Mouse (Mus musculus) liver, embryonic 14.5 days (tissue): ENCODE measurements at regions not wholly inside any gene's neighbourhood (a gene's known extent, or its start where the extent isn't known, plus 50 kb on each side); places are given as distances from the start of the nearest gene placed in this dataset.

ENCODE experiments used
- CTCF ChIP-seq: IDR thresholded peaks from 2 replicates; pipeline ENCODE4 v1.5.1; 2016; ENCODE audit warnings: antibody characterized with exemption, low read depth, control low read depth
- EP300 ChIP-seq: IDR thresholded peaks from 2 replicates; pipeline ENCODE4 v1.6.1; 2016; ENCODE audit warnings: antibody characterized with exemption, low read depth

DNA sequence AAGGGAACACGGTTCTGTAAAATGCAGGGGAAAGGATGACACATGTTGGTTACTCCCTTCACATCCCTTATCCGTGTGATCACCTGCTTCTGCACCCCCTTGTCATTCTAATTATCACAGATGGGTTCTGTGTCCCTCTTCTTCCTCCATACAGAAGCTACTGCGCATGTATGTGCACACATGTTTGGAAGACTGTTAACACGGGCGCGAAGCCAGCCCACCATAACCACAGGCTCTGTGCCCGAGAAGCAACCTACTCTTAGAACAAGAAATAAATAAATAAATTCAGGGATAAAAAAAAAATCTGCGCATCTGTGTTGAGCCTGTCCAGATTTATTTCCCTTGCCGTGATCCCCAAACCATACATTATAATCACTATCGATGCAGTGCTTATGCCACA lies 275.6 kb upstream of the 3110018I06Rik start:
- TF ChIP-seq CTCF (no peak), EP300 (no peak)
